Mouse (Mus musculus): ENCODE measurements at regions not wholly inside any gene's neighbourhood (a gene's known extent, or its start where the extent isn't known, plus 50 kb on each side); places are given as distances from the start of the nearest gene placed in this dataset.
"Not testable (repeated sequence)": the region's sequence is repeated elsewhere in the genome, so short reads cannot be mapped to it uniquely, and the experiment has no call there.

GRCm38 (mm10) chr6:3137823-3138222, 261.5 kb downstream of the Samd9l start:
- H3K4me2 ChIP-seq; H3K27me3 ChIP-seq; H3K9ac ChIP-seq; ATAC-seq (replicated peaks; ENCODE audit: low FRiP score); H3K4me3 ChIP-seq (replicated peaks); H3K27ac ChIP-seq; H3K36me3 ChIP-seq; H3K4me1 ChIP-seq: not testable (repeated sequence)
- 78% methylated on average over 3 of the region's 3 CpGs for WGBS
- H3K9me3 ChIP-seq (replicated peaks) = peaks cover 27% of the 10 kb centered on the region

- peaks cover 22% of the 10 kb centered on the region for H3K9me3 ChIP-seq (replicated peaks)
- not testable (repeated sequence) for H3K36me3 ChIP-seq; H3K4me3 ChIP-seq (replicated peaks); H3K4me1 ChIP-seq; H3K27me3 ChIP-seq; H3K27ac ChIP-seq; H3K4me2 ChIP-seq; ATAC-seq (replicated peaks; ENCODE audit: low FRiP score); H3K9ac ChIP-seq
- WGBS = 86% methylated on average over 4 of the region's 4 CpGs
Measured at GRCm38 (mm10) chr6:3133763-3134162, 265.6 kb downstream of the Samd9l start.

GRCm38 (mm10) chr6:3116296-3116695, 283.1 kb downstream of the Samd9l start:
- 45% methylated on average over 1 of the region's 3 CpGs for WGBS

More at GRCm38 (mm10) chr6:3116296-3116695, 283.1 kb downstream of the Samd9l start:
- not testable (repeated sequence) for H3K27me3 ChIP-seq; H3K36me3 ChIP-seq; ATAC-seq (replicated peaks; ENCODE audit: low FRiP score); H3K9me3 ChIP-seq (replicated peaks); H3K4me3 ChIP-seq (replicated peaks); H3K4me1 ChIP-seq; H3K27ac ChIP-seq; H3K4me2 ChIP-seq; H3K9ac ChIP-seq
